19 mouse cellular contexts compared by ENCODE assay signal in the genomic region with DNA sequence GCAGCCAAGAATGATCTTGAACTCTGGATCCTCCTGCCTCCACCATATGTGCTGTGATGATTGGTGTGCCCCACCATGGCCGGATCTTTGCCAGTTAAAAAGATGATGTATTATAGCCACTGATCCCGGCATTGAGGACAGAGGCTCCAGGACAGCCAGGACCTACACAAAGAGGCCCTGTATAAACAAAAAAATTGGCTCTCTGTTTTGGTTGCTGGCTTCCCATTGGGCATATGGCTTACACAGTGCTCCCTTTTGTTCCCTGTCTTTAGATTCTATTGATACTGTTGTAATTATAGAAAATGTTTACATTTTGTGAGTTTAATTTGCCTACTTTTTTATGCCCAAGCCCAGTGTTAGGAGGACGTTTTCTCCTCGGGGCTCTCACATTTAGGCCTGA. TPM values are rescaled to one million over a fixed set of nuclear protein-coding genes. Genes with fewer than 3 reads are reported as not detected.
A peak's percentile ranks its signal among the peaks of the same experiment; 100 is the strongest.
DNase-seq lines count a peak whose midpoint lies in the region; ATAC-seq and TF ChIP-seq lines count a peak whose summit lies in the region.
"Had no signal": no experiment of that assay in that cellular context is flagged by ENCODE, and none has a peak within 500 bp of the region (broad histone marks: within the 10 kb centered on the region; RNA-seq: fewer than 3 reads in every experiment).

No protein-coding gene starts in this region.

- peaks cover 3% of the 10 kb centered on the region; the same call in 1 of the 2 replicates for H3K27me3 ChIP-seq in forebrain, embryonic 13.5 days
- H3K27me3 ChIP-seq in forebrain, embryonic 11.5 days (ENCODE audit: control insufficient read depth, insufficient read depth, low read length) = no peaks in the 10 kb centered on the region
- H3K27me3 ChIP-seq in limb, embryonic 12.5 days = no peaks in the 10 kb centered on the region
- no peaks in the 10 kb centered on the region for H3K27me3 ChIP-seq in limb, embryonic 10.5 days (ENCODE audit: low read depth, poor library complexity, severe bottlenecking)
- H3K27me3 ChIP-seq in embryonic facial prominence, embryonic 15.5 days = no peaks in the 10 kb centered on the region
- H3K27me3 ChIP-seq in limb, embryonic 14.5 days (ENCODE audit: control insufficient read depth, insufficient read depth, low read length) = no peaks in the 10 kb centered on the region
- H3K27me3 ChIP-seq: midbrain, embryonic 15.5 days had no signal

- ATAC-seq in forebrain, embryonic 13.5 days = no peak
- ATAC-seq in forebrain, embryonic 11.5 days (replicated peaks; ENCODE audit: low FRiP score) = no peak
- no peak for ATAC-seq in limb, embryonic 12.5 days (ENCODE audit: insufficient number of reproducible peaks, insufficient read depth, low FRiP score, low TSS enrichment, low read depth)
- ATAC-seq in embryonic facial prominence, embryonic 15.5 days (ENCODE audit: insufficient number of reproducible peaks, low FRiP score, low TSS enrichment, low read depth) = no peak
- ATAC-seq in limb, embryonic 14.5 days (ENCODE audit: low FRiP score, low read depth) = no peak
- ATAC-seq in erythroblast, adult 5-6 weeks (replicated peaks; ENCODE audit: low FRiP score, poor library complexity, severe bottlenecking) = no peak
- ATAC-seq: midbrain, embryonic 15.5 days had no signal

- no peak overlapping the region for H3K4me3 ChIP-seq in forebrain, embryonic 13.5 days
- H3K4me3 ChIP-seq in forebrain, embryonic 11.5 days (ENCODE audit: low read depth, low read length) = no peak overlapping the region
- no peak overlapping the region for H3K4me3 ChIP-seq in limb, embryonic 12.5 days (replicated peaks)
- no peak overlapping the region for H3K4me3 ChIP-seq in limb, embryonic 10.5 days
- no peak overlapping the region for H3K4me3 ChIP-seq in embryonic facial prominence, embryonic 15.5 days (replicated peaks)
- H3K4me3 ChIP-seq in limb, embryonic 14.5 days (replicated peaks; ENCODE audit: low read length) = no peak overlapping the region
- H3K4me3 ChIP-seq: heart, embryonic 10.5 days; midbrain, embryonic 15.5 days had no signal

- H3K4me2 ChIP-seq in forebrain, embryonic 13.5 days = no peak overlapping the region
- no peak overlapping the region for H3K4me2 ChIP-seq in forebrain, embryonic 11.5 days (ENCODE audit: low read depth, low read length, severe bottlenecking)
- H3K4me2 ChIP-seq in limb, embryonic 12.5 days = no peak overlapping the region
- no peak overlapping the region for H3K4me2 ChIP-seq in embryonic facial prominence, embryonic 15.5 days (replicated peaks)
- no peak overlapping the region for H3K4me2 ChIP-seq in limb, embryonic 14.5 days (replicated peaks; ENCODE audit: low read depth, low read length, severe bottlenecking)
- H3K4me2 ChIP-seq: midbrain, embryonic 15.5 days had no signal

- H3K4me1 ChIP-seq in forebrain, embryonic 13.5 days = peaks cover 33% of the 10 kb centered on the region
- no peaks in the 10 kb centered on the region; the same call in 1 of the 2 replicates for H3K4me1 ChIP-seq in forebrain, embryonic 11.5 days (replicated peaks; ENCODE audit: control insufficient read depth, insufficient read depth, low read length)
- H3K4me1 ChIP-seq in limb, embryonic 12.5 days (replicated peaks) = no peaks in the 10 kb centered on the region
- H3K4me1 ChIP-seq in limb, embryonic 10.5 days = peaks cover 11% of the 10 kb centered on the region; the same call in 1 of the 2 replicates
- H3K4me1 ChIP-seq in embryonic facial prominence, embryonic 15.5 days = 0 out of 2 replicates have a peak, but pooled peaks cover 17% of the 10 kb centered on the region
- peaks cover 8% of the 10 kb centered on the region; the same call in 1 of the 2 replicates for H3K4me1 ChIP-seq in limb, embryonic 14.5 days (ENCODE audit: control insufficient read depth, insufficient read depth, low read length)
- H3K4me1 ChIP-seq: midbrain, embryonic 15.5 days had no signal

- no peak for TF ChIP-seq POLR2A in limb, embryonic 14.5 days (IDR thresholded peaks at IDR 0.05; ENCODE audit: borderline replicate concordance, extremely low read depth, insufficient read depth, insufficient read length)

- DNase-seq in forebrain, embryonic 11.5 days (ENCODE audit: low spot score) = no peak
- DNase-seq in limb, embryonic 10.5 days (ENCODE audit: low spot score) = no peak
- no peak for DNase-seq in limb, embryonic 14.5 days (ENCODE audit: low spot score)
- no peak for DNase-seq in adrenal gland, postnatal 36 days
- DNase-seq: adrenal gland, postnatal 25 days; cerebellum, postnatal 14 days; gastrocnemius, postnatal 36 days; heart, postnatal 36 days; kidney, adult 18-20 months; lung, adult 2 months; right cerebral cortex, postnatal 4 days had no signal

- H3K36me3 ChIP-seq in forebrain, embryonic 13.5 days (ENCODE audit: poor library complexity, severe bottlenecking) = no peaks in the 10 kb centered on the region
- H3K36me3 ChIP-seq in forebrain, embryonic 11.5 days (ENCODE audit: control insufficient read depth, insufficient read depth, low read length) = no peaks in the 10 kb centered on the region
- no peaks in the 10 kb centered on the region for H3K36me3 ChIP-seq in limb, embryonic 12.5 days
- H3K36me3 ChIP-seq in limb, embryonic 10.5 days = no peaks in the 10 kb centered on the region
- H3K36me3 ChIP-seq in embryonic facial prominence, embryonic 15.5 days = no peaks in the 10 kb centered on the region
- H3K36me3 ChIP-seq in limb, embryonic 14.5 days (ENCODE audit: control insufficient read depth, insufficient read depth, low read length) = no peaks in the 10 kb centered on the region
- H3K36me3 ChIP-seq: heart, embryonic 10.5 days; midbrain, embryonic 15.5 days had no signal

- WGBS in forebrain, embryonic 13.5 days = 13% methylated on average over 4 of the region's 4 CpGs
- 44% methylated on average over 4 of the region's 4 CpGs for WGBS in forebrain, embryonic 11.5 days
- WGBS in limb, embryonic 12.5 days = 65% methylated on average over 4 of the region's 4 CpGs
- WGBS in limb, embryonic 10.5 days = 75% methylated on average over 4 of the region's 4 CpGs
- WGBS in embryonic facial prominence, embryonic 15.5 days = 28% methylated on average over 4 of the region's 4 CpGs
- WGBS in limb, embryonic 14.5 days = 55% methylated on average over 4 of the region's 4 CpGs

- H3K9ac ChIP-seq in forebrain, embryonic 13.5 days = 0 out of 2 replicates have a peak overlapping the region, but pooled peaks have one; percentile 26
- no peak overlapping the region for H3K9ac ChIP-seq in forebrain, embryonic 11.5 days (ENCODE audit: low read length)
- no peak overlapping the region for H3K9ac ChIP-seq in limb, embryonic 12.5 days (replicated peaks)
- H3K9ac ChIP-seq in embryonic facial prominence, embryonic 15.5 days = no peak overlapping the region
- no peak overlapping the region for H3K9ac ChIP-seq in limb, embryonic 14.5 days (ENCODE audit: low read depth, low read length, severe bottlenecking)
- H3K9ac ChIP-seq: midbrain, embryonic 15.5 days had no signal

- no peak overlapping the region for H3K27ac ChIP-seq in forebrain, embryonic 13.5 days
- no peak overlapping the region for H3K27ac ChIP-seq in forebrain, embryonic 11.5 days (ENCODE audit: low read depth, low read length)
- peak overlapping the region; percentile 77 for H3K27ac ChIP-seq in limb, embryonic 12.5 days
- no peak overlapping the region; the same call in 1 of the 2 replicates for H3K27ac ChIP-seq in limb, embryonic 10.5 days
- 0 out of 2 replicates have a peak overlapping the region, but pooled peaks have one; percentile 28 for H3K27ac ChIP-seq in embryonic facial prominence, embryonic 15.5 days (replicated peaks)
- peak overlapping the region; percentile 28; the same call in 1 of the 2 replicates for H3K27ac ChIP-seq in limb, embryonic 14.5 days (replicated peaks; ENCODE audit: low read depth, low read length)
- H3K27ac ChIP-seq: heart, embryonic 10.5 days; midbrain, embryonic 15.5 days had no signal

- no peaks in the 10 kb centered on the region for H3K9me3 ChIP-seq in forebrain, embryonic 13.5 days (replicated peaks)
- no peaks in the 10 kb centered on the region for H3K9me3 ChIP-seq in forebrain, embryonic 11.5 days (ENCODE audit: control insufficient read depth, low read length)
- H3K9me3 ChIP-seq in limb, embryonic 12.5 days = no peaks in the 10 kb centered on the region
- H3K9me3 ChIP-seq in limb, embryonic 10.5 days (replicated peaks) = no peaks in the 10 kb centered on the region
- H3K9me3 ChIP-seq in embryonic facial prominence, embryonic 15.5 days (replicated peaks) = no peaks in the 10 kb centered on the region
- no peaks in the 10 kb centered on the region for H3K9me3 ChIP-seq in limb, embryonic 14.5 days (ENCODE audit: control insufficient read depth, low read length)
- H3K9me3 ChIP-seq: heart, embryonic 10.5 days; midbrain, embryonic 15.5 days had no signal

RNA-seq across cellular contexts. Expression of gene Acot7, which starts 14.6 kb away (rescaled TPM):
- 126 and 135 TPM in 2 replicates for polyA plus RNA-seq in forebrain, embryonic 13.5 days (2015; fragmentation: Nextera tagmentation; extraction: Ambion mirVana)
- 75.1 and 77.8 TPM in 2 replicates for polyA plus RNA-seq in forebrain, embryonic 11.5 days (2014; fragmentation: Nextera tagmentation; extraction: Ambion mirVana)
- 37.6 and 40.2 TPM in 2 replicates for polyA plus RNA-seq in limb, embryonic 12.5 days (2016; fragmentation: Nextera tagmentation; extraction: Ambion mirVana)
- 34.8 and 36.7 TPM in 2 replicates for polyA plus RNA-seq in limb, embryonic 10.5 days (2016; fragmentation: Nextera tagmentation; extraction: Ambion mirVana)
- 65.5 and 77.0 TPM in 2 replicates for polyA plus RNA-seq in embryonic facial prominence, embryonic 15.5 days (2015; fragmentation: Nextera tagmentation; extraction: Ambion mirVana)
- 47.7 and 50.3 TPM in 2 replicates for polyA plus RNA-seq in limb, embryonic 14.5 days (2012; rRNA removed)
- polyA plus RNA-seq in limb, embryonic 14.5 days (2014; fragmentation: Nextera tagmentation; extraction: Ambion mirVana) = 47.3 and 48.4 TPM in 2 replicates
- 10 to 100 TPM; 37.1 to 53.6 TPM for total RNA-seq in adrenal gland, postnatal 36 days (2021)
- total RNA-seq in erythroblast, adult 5-6 weeks (2015; ENCODE audit: low replicate concordance) = 15.3 and 19.4 TPM in 2 replicates
- total RNA-seq in erythroblast, adult 5-6 weeks (2017; ENCODE audit: low replicate concordance) = 5.2 and 9.7 TPM in 2 replicates

RNA-seq across cellular contexts. Expression of gene Hes2, which starts 33.9 kb away (rescaled TPM):
- polyA plus RNA-seq in forebrain, embryonic 13.5 days (2015; fragmentation: Nextera tagmentation; extraction: Ambion mirVana) = not detected in 2 replicates
- not detected in 2 replicates for polyA plus RNA-seq in forebrain, embryonic 11.5 days (2014; fragmentation: Nextera tagmentation; extraction: Ambion mirVana)
- not detected in 2 replicates for polyA plus RNA-seq in limb, embryonic 12.5 days (2016; fragmentation: Nextera tagmentation; extraction: Ambion mirVana)
- polyA plus RNA-seq in limb, embryonic 10.5 days (2016; fragmentation: Nextera tagmentation; extraction: Ambion mirVana) = not detected in 2 replicates
- 1.6 and 1.9 TPM in 2 replicates for polyA plus RNA-seq in embryonic facial prominence, embryonic 15.5 days (2015; fragmentation: Nextera tagmentation; extraction: Ambion mirVana)
- polyA plus RNA-seq in limb, embryonic 14.5 days (2012; rRNA removed) = 0.03 and 0.04 TPM in 2 replicates
- not detected in 2 replicates for polyA plus RNA-seq in limb, embryonic 14.5 days (2014; fragmentation: Nextera tagmentation; extraction: Ambion mirVana)
- not detected for total RNA-seq in adrenal gland, postnatal 36 days (2021)
- total RNA-seq in erythroblast, adult 5-6 weeks (2015; ENCODE audit: low replicate concordance) = not detected in 2 replicates
- total RNA-seq in erythroblast, adult 5-6 weeks (2017; ENCODE audit: low replicate concordance) = not detected in 2 replicates
- total RNA-seq: adrenal gland, postnatal 25 days; gastrocnemius, postnatal 36 days; heart, postnatal 36 days; left cerebral cortex, postnatal 10 days; liver, adult 2 months had no signal
- polyA plus RNA-seq: heart, embryonic 10.5 days; liver, adult 2 months; midbrain, embryonic 15.5 days had no signal

RNA-seq across cellular contexts. Expression of gene Espn, which starts 40.4 kb away (rescaled TPM):
- 0.10 and 0.13 TPM in 2 replicates for polyA plus RNA-seq in forebrain, embryonic 13.5 days (2015; fragmentation: Nextera tagmentation; extraction: Ambion mirVana)
- 0.90 and 1.2 TPM in 2 replicates for polyA plus RNA-seq in forebrain, embryonic 11.5 days (2014; fragmentation: Nextera tagmentation; extraction: Ambion mirVana)
- 1.9 and 2.3 TPM in 2 replicates for polyA plus RNA-seq in limb, embryonic 12.5 days (2016; fragmentation: Nextera tagmentation; extraction: Ambion mirVana)
- 2.9 and 3.2 TPM in 2 replicates for polyA plus RNA-seq in limb, embryonic 10.5 days (2016; fragmentation: Nextera tagmentation; extraction: Ambion mirVana)
- polyA plus RNA-seq in embryonic facial prominence, embryonic 15.5 days (2015; fragmentation: Nextera tagmentation; extraction: Ambion mirVana) = 7.5 TPM in 2 replicates
- 1.7 TPM in 2 replicates for polyA plus RNA-seq in limb, embryonic 14.5 days (2012; rRNA removed)
- polyA plus RNA-seq in limb, embryonic 14.5 days (2014; fragmentation: Nextera tagmentation; extraction: Ambion mirVana) = 1.4 and 1.7 TPM in 2 replicates
- total RNA-seq in adrenal gland, postnatal 36 days (2021) = 1 to 10 TPM; 1.2 to 1.5 TPM
- not detected in 2 replicates for total RNA-seq in erythroblast, adult 5-6 weeks (2015; ENCODE audit: low replicate concordance)
- 0.34 and 0.42 TPM in 2 replicates for total RNA-seq in erythroblast, adult 5-6 weeks (2017; ENCODE audit: low replicate concordance)

Comparison
In these comparisons a context has a peak if more than half of its experiments do, and no peak if none do; other contexts are left out.
1. H3K27ac ChIP-seq: peak in limb, embryonic 12.5 days (single experiment), embryonic facial prominence, embryonic 15.5 days (single experiment) and limb, embryonic 14.5 days (single experiment); none in forebrain, embryonic 13.5 days (single experiment), forebrain, embryonic 11.5 days (single experiment) and limb, embryonic 10.5 days (single experiment).